Mouse (Mus musculus): ENCODE results near the gene Comtd1.

Gene Comtd1

GRCm38 (mm10) chr14:21809418-21809817 is 39.4 kb downstream of the Comtd1 start:
- in situ Hi-C loops (cut with MboI; ENCODE audit: unreplicated experiment in 2 of 2): no loop called here

- in situ Hi-C loops (cut with MboI; ENCODE audit: unreplicated experiment in 2 of 2): no loop called here
Measured at GRCm38 (mm10) chr14:21808208-21808922, 40.4 kb downstream of the Comtd1 start.

DNA sequence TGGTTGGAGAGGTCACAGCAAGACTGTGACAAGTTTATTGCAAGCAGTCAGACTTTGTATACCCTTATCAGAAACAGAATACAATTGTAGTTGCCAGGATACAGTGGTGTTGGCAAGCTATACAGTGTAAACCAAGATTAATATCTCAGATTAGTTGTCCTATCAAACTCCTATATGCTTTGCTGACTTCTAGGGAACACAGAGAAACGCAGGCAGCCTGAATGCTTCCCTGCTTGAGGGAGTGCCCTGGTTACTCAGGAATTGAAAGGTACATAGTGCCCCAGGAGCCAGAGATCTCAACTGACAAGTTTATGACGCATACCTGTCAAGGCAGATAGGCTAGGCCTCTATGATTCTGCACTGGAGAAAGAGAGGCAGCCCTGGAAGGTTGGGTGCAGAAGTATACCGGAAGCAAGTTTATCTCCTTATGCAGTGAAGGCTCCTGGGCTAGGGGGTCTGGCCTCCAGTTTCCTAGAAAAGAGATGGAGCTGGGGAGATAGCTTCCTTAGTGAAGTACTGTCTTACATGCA is 42.1 kb downstream of the Comtd1 start:
- in situ Hi-C loops (cut with MboI; ENCODE audit: unreplicated experiment in 2 of 2): no loop called here

DNA sequence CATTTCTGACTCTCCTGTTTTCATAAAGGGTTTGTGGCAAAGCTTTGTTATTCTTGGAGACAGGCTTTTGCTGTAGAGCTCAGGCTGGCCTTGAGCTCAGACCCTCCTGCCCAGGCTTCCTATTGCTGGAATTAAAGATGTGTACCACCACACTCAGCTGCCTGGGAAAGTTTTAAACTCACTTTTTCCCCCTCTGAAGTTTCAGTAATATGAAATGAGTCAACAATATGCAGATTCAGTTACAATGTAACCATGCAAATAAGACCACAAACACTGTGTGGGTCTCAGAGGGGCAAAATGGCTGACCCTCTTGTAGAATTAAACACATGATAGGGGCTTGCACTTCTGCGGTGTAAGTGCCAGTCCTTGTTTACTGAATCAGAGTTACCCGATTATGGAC is 42.6 kb downstream of the Comtd1 start:
- in situ Hi-C loops (cut with MboI; ENCODE audit: unreplicated experiment in 2 of 2): no loop called here

GRCm38 (mm10) chr14:21802543-21803206 is 46.1 kb downstream of the Comtd1 start:
- in situ Hi-C loops (cut with MboI; ENCODE audit: unreplicated experiment in 2 of 2): no loop called here

- in situ Hi-C loops (cut with MboI; ENCODE audit: unreplicated experiment in 2 of 2): no loop called here
Measured at GRCm38 (mm10) chr14:21801624-21802023, 47.2 kb downstream of the Comtd1 start.

DNA sequence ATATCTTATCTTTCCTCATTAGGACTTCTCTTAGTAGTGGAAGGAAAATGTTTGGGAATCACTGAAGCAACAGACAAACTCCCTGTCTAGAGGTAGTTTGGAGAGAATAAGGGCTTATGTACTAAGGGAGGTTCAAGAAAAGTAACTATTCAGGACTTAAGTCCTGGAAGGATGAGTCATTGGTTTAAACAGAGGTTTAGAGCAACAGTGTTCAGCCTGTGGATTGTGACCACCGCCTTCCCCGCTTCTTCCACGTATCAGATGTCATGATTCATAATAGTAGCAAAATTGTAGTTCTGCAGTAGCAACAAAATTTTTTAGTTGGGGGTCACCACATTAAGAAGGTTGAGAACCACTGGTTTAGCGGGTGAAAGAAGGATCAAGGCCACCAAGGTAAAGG is 48.1 kb downstream of the Comtd1 start:
- in situ Hi-C loops (cut with MboI; ENCODE audit: unreplicated experiment in 2 of 2): no loop called here
